ENCODE assay signal across 8 mouse cellular contexts in the genomic region with DNA sequence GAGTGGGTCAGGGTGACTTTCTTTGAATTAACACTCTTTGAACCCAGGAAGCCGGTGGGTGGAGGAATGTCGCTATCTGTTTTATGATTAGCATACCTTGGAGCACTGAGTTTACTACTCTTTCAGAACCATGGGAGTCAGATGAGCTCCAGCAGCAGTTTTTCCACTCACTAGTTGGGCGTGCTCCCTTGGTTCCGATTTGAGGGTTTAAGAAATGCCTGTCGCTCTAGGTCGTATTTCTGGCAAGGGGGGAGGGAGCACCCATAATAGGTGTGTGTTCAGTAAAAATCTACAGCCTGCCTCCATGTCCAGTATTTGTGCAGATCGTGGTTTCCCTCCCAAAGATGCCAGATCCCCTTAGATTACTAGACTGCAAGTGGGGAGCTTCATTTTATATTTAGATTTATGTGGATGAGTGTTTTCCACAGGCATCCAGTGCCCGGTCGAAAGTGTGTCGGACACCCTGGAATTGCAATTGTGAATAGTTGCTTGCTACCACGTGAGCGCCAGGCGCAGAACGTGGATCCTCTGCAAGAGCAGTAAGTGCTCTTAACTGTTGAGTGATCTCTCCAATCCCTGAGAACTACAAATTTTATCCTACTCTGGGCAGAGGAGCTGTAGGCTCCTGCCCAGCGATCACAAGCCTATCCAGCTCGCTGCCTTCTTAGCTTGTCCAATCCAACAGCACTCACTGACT. TPM values are rescaled to one million over a fixed set of nuclear protein-coding genes. Genes with fewer than 3 reads are reported as not detected.
DNase-seq lines count a peak whose midpoint lies in the region; ATAC-seq and TF ChIP-seq lines count a peak whose summit lies in the region.

No protein-coding gene starts in this region.

- peak overlapping the region; percentile 80 for H3K27ac ChIP-seq in lung, embryonic 15.5 days
- H3K27ac ChIP-seq in embryonic fibroblast, embryonic 13.5 days (ENCODE audit: insufficient read depth, low read length), result peak overlapping the region; percentile 16
- H3K27ac ChIP-seq in kidney, postnatal 0 days, result peak overlapping the region; percentile 83; the same call in 1 of the 2 replicates
- peak overlapping the region; percentile 90 for H3K27ac ChIP-seq in neural tube, embryonic 13.5 days (replicated peaks)

- no peak for TF ChIP-seq CTCF in embryonic fibroblast, embryonic 13.5 days (IDR thresholded peaks at IDR 0.05; ENCODE audit: borderline replicate concordance, insufficient read depth, low read length)
- TF ChIP-seq CTCF in kidney, postnatal 0 days (IDR thresholded peaks at IDR 0.05; ENCODE audit: low read depth), result no peak

- 11% methylated on average over 16 of the region's 16 CpGs for WGBS in lung, embryonic 15.5 days
- 9% methylated on average over 16 of the region's 16 CpGs for WGBS in kidney, postnatal 0 days
- 10% methylated on average over 16 of the region's 16 CpGs for WGBS in neural tube, embryonic 13.5 days

- H3K27me3 ChIP-seq in lung, embryonic 15.5 days, result no peaks in the 10 kb centered on the region
- H3K27me3 ChIP-seq in kidney, postnatal 0 days (ENCODE audit: insufficient read depth, low read length), result no peaks in the 10 kb centered on the region
- peaks cover 13% of the 10 kb centered on the region for H3K27me3 ChIP-seq in neural tube, embryonic 13.5 days

- H3K36me3 ChIP-seq in lung, embryonic 15.5 days, result peaks cover 22% of the 10 kb centered on the region
- peaks cover 21% of the 10 kb centered on the region for H3K36me3 ChIP-seq in kidney, postnatal 0 days (ENCODE audit: insufficient read depth, low read length)
- H3K36me3 ChIP-seq in neural tube, embryonic 13.5 days, result peaks cover 22% of the 10 kb centered on the region

- no peaks in the 10 kb centered on the region for H3K9me3 ChIP-seq in lung, embryonic 15.5 days
- no peaks in the 10 kb centered on the region for H3K9me3 ChIP-seq in kidney, postnatal 0 days (replicated peaks; ENCODE audit: low read length)
- no peaks in the 10 kb centered on the region for H3K9me3 ChIP-seq in neural tube, embryonic 13.5 days

- peak overlapping the region; percentile 87 for H3K4me2 ChIP-seq in lung, embryonic 15.5 days
- H3K4me2 ChIP-seq in kidney, postnatal 0 days (ENCODE audit: low read length), result peak overlapping the region; percentile 88
- H3K4me2 ChIP-seq in neural tube, embryonic 13.5 days, result peak overlapping the region; percentile 78

- no peak for DNase-seq in lung, adult 18-20 months
- DNase-seq in kidney, postnatal 0 days (ENCODE audit: low spot score), result no peak
- DNase-seq in right cerebral cortex, postnatal 10 days (ENCODE audit: low spot score in 2 of 2), result no peak
- no peak for DNase-seq in cerebellum, postnatal 10 days
- no peak for DNase-seq in gastrocnemius, postnatal 4 days (ENCODE audit: low spot score in 2 of 2)

- no peak for ATAC-seq in lung, embryonic 15.5 days (ENCODE audit: borderline replicate concordance, extremely low read depth, low FRiP score, low TSS enrichment)
- ATAC-seq in kidney, postnatal 0 days (replicated peaks; ENCODE audit: low FRiP score, low read depth), result no peak
- ATAC-seq in neural tube, embryonic 13.5 days (ENCODE audit: low read depth), result peak; percentile 10; the same call in 1 of the 2 replicates

- H3K4me1 ChIP-seq in lung, embryonic 15.5 days, result peaks cover 18% of the 10 kb centered on the region
- H3K4me1 ChIP-seq in embryonic fibroblast, embryonic 13.5 days (ENCODE audit: control insufficient read depth, insufficient read depth, low read length), result no peaks in the 10 kb centered on the region; the same call in 1 of the 2 replicates
- peaks cover 6% of the 10 kb centered on the region for H3K4me1 ChIP-seq in kidney, postnatal 0 days (replicated peaks; ENCODE audit: insufficient read depth, low read length)
- H3K4me1 ChIP-seq in neural tube, embryonic 13.5 days (replicated peaks), result peaks cover 21% of the 10 kb centered on the region

- TF ChIP-seq POLR2A in embryonic fibroblast, embryonic 13.5 days (IDR thresholded peaks at IDR 0.05; ENCODE audit: low read depth, low read length), result no peak

- H3K4me3 ChIP-seq in lung, embryonic 15.5 days, result peak overlapping the region; percentile 72
- H3K4me3 ChIP-seq in embryonic fibroblast, embryonic 13.5 days (ENCODE audit: insufficient read depth, low read length), result peak overlapping the region; percentile 93
- peak overlapping the region; percentile 94 for H3K4me3 ChIP-seq in kidney, postnatal 0 days (replicated peaks; ENCODE audit: low read depth, low read length)
- H3K4me3 ChIP-seq in neural tube, embryonic 13.5 days, result peak overlapping the region; percentile 92

- H3K9ac ChIP-seq in lung, embryonic 15.5 days, result peak overlapping the region; percentile 79
- peak overlapping the region; percentile 94; the same call in 1 of the 2 replicates for H3K9ac ChIP-seq in kidney, postnatal 0 days (ENCODE audit: low read depth, low read length)
- H3K9ac ChIP-seq in neural tube, embryonic 13.5 days, result peak overlapping the region; percentile 90

RNA-seq across cellular contexts. Expression of a gene that starts 0.5 kb away (rescaled TPM):
- polyA plus RNA-seq in lung, embryonic 15.5 days (2015; fragmentation: Nextera tagmentation; extraction: Ambion mirVana), result 106 TPM in 2 replicates
- 53.8 and 61.5 TPM in 2 replicates for polyA plus RNA-seq in embryonic fibroblast, embryonic 13.5 days (2011; ENCODE audit: insufficient read length, low read depth, missing spikeins)
- 76.0 and 85.1 TPM in 2 replicates for polyA plus RNA-seq in kidney, postnatal 0 days (2015; fragmentation: Nextera tagmentation; extraction: Ambion mirVana)
- polyA plus RNA-seq in neural tube, embryonic 13.5 days (2015; fragmentation: Nextera tagmentation; extraction: Ambion mirVana), result 102 and 103 TPM in 2 replicates
- total RNA-seq in gastrocnemius, postnatal 4 days (2021), result 10 to 100 TPM; 46.3 to 51.8 TPM

RNA-seq across cellular contexts. Expression of a gene that starts 18.7 kb away (rescaled TPM):
- 17.4 and 21.7 TPM in 2 replicates for polyA plus RNA-seq in lung, embryonic 15.5 days (2015; fragmentation: Nextera tagmentation; extraction: Ambion mirVana)
- 51.4 and 57.3 TPM in 2 replicates for polyA plus RNA-seq in embryonic fibroblast, embryonic 13.5 days (2011; ENCODE audit: insufficient read length, low read depth, missing spikeins)
- polyA plus RNA-seq in kidney, postnatal 0 days (2015; fragmentation: Nextera tagmentation; extraction: Ambion mirVana), result 15.7 and 16.5 TPM in 2 replicates
- polyA plus RNA-seq in neural tube, embryonic 13.5 days (2015; fragmentation: Nextera tagmentation; extraction: Ambion mirVana), result 48.5 and 55.4 TPM in 2 replicates
- 10 to 100 TPM; 60.7 to 63.6 TPM for total RNA-seq in gastrocnemius, postnatal 4 days (2021)

RNA-seq across cellular contexts. Expression of a gene that starts 37.1 kb away (rescaled TPM):
- polyA plus RNA-seq in lung, embryonic 15.5 days (2015; fragmentation: Nextera tagmentation; extraction: Ambion mirVana), result 615 and 636 TPM in 2 replicates
- polyA plus RNA-seq in embryonic fibroblast, embryonic 13.5 days (2011; ENCODE audit: insufficient read length, low read depth, missing spikeins), result 448 and 450 TPM in 2 replicates
- polyA plus RNA-seq in kidney, postnatal 0 days (2015; fragmentation: Nextera tagmentation; extraction: Ambion mirVana), result 605 and 673 TPM in 2 replicates
- 1,020 and 1,063 TPM in 2 replicates for polyA plus RNA-seq in neural tube, embryonic 13.5 days (2015; fragmentation: Nextera tagmentation; extraction: Ambion mirVana)
- 100 to 1,000 TPM; 234 to 258 TPM for total RNA-seq in gastrocnemius, postnatal 4 days (2021)

RNA-seq across cellular contexts. Expression of a gene that starts 50.2 kb away (rescaled TPM):
- polyA plus RNA-seq in lung, embryonic 15.5 days (2015; fragmentation: Nextera tagmentation; extraction: Ambion mirVana), result 53.0 and 57.9 TPM in 2 replicates
- polyA plus RNA-seq in embryonic fibroblast, embryonic 13.5 days (2011; ENCODE audit: insufficient read length, low read depth, missing spikeins), result 50.9 and 53.2 TPM in 2 replicates
- polyA plus RNA-seq in kidney, postnatal 0 days (2015; fragmentation: Nextera tagmentation; extraction: Ambion mirVana), result 51.6 and 53.6 TPM in 2 replicates
- polyA plus RNA-seq in neural tube, embryonic 13.5 days (2015; fragmentation: Nextera tagmentation; extraction: Ambion mirVana), result 72.2 and 81.5 TPM in 2 replicates
- 10 to 100 TPM; 54.1 to 55.7 TPM for total RNA-seq in gastrocnemius, postnatal 4 days (2021)

Comparison
In these comparisons a context has a peak if more than half of its experiments do, and no peak if none do; other contexts are left out.
1. H3K27ac ChIP-seq: peak in every context shown above with its lines; median percentile 90 in neural tube, embryonic 13.5 days; 83 in kidney, postnatal 0 days; 80 in lung, embryonic 15.5 days; 16 in embryonic fibroblast, embryonic 13.5 days.